Mouse (Mus musculus) fibroblast of lung, adult 2 months (primary cell): ENCODE measurements around the gene Zfp455.
A peak's percentile ranks its signal among the peaks of the same experiment; 100 is the strongest.
"Not testable (repeated sequence)": the region's sequence is repeated elsewhere in the genome, so short reads cannot be mapped to it uniquely, and the experiment has no call there.

Experiments used
- DNase-seq: peaks from one replicate; pipeline ENCODE4 v3.0.0-alpha.2; 2011; ENCODE audit warnings: low read depth

The Zfp455 gene

DNA sequence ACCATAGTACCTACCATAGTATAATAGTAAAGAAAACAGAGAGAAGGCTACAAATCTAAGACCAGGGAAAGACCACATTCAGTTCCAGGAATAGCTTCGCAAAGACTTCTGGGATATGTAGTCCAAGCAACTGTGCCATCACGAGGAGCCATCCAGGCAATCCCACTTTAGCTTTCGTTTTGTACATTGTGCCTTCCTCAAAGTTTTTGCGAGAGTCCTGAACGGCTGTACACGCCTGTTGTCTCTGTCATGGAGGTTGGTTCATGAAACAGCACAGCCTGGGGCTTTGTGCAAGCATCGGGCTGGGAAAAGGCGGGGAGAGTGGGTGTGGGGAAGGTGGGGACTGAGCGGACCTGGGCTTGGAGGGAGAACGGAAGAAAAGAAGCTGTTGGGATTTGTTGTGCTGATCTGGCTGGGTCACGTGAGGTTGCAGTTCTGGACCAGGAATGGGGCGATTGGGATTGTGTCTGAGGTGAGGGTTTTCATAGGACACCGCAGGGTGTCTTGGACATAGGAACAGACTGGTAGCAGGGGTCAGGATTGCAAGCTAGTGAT is at the start of gene Zfp455:
Gene Zfp455 (plus strand): TSS at position 167 of the 555 bp plus-strand sequence.
- DNase-seq = peak; percentile 54

DNA sequence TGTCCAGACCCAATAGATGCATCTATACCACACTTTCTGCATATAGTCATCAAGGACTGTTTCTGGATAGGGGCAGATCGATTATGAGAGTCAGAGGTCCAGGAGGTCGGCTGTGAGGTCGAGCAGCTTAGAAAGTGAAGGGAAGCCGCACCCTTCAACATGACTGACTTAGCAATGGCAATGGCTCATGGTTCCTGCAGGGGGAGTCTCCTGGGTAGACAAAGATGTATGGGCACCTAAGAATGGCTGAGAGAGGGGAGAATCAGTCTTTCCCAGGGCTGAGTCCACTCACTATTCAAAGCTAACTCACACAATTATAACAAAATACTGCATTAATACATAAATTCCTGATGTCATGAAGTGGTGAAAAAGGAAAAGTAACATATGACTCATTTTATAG is 28.2 kb upstream of the Zfp455 start:
- DNase-seq = not testable (repeated sequence)

- DNase-seq = peak; percentile 46
Observed at GRCm38 (mm10) chr13:67172991-67173722, 21.1 kb upstream of the Zfp455 start, which contains the start of gene Rsl1. Rsl1 (plus strand) TSS chr13:67173182.

DNA sequence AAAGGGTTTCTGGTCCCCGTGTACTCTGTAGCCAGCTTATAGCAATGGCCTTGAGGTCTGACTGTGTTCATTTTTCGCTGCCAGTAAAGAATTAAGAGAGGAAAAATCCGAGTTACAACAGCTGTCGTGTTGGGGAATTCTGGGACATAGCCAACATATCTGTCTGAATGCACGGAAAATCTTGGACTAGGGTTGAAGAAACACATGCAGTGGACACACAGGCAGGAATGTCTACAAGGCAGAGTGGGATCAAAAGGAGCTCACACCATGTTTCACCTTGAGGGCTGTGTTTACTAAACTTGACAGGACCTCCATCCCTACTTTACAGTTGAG is 20.6 kb upstream of the Zfp455 start:
- no peak for DNase-seq

DNA sequence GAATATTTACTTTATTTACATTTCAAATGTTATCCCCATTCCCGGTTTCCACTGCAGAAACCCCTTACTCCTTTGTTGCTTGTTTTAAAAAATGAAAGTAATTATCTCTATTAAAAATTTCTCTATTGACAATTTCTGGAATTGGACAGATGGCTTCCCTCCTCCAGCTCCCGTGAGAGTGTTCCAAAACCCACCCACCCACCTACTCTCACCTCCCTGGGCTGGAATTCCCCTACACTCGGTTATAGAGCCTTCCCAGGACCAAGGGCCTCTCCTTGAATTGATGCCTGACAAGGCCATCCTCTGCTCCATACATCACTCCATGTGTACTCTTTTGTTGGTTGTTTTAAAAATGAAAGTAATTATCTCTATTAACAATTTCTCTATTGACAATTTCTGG is 7.3 kb downstream of the Zfp455 start:
- DNase-seq = no peak

DNA sequence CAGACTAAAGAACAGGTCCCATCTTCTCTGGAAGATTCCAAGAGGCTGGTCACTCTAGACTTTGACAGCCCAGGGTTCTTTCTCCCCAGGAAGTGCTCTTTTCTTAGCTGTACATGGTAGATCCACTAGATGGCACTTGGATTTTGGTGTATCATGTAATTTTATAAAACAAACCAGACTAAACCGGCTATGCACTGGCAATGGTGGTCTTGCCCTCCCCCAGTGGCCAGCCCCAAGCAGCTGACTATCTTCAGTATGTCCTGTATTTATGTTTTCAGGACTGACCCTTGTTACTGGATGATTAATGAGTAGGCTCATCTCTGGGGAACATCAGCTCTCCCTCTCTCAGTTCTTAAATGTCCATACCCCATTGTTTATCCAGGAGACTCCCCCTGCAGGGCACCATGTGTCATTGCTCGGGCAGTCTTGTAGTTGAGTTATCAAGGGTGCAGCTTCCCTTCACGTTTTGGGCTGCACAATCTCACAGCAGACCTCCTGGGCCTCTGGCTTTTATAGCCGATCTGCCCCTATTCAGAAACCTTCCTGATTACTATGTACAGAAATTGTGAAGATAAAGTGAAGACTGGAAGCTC is 19.8 kb downstream of the Zfp455 start:
- no peak for DNase-seq
